Comparison of ENCODE assay signal across 8 mouse cellular contexts in the genomic region with DNA sequence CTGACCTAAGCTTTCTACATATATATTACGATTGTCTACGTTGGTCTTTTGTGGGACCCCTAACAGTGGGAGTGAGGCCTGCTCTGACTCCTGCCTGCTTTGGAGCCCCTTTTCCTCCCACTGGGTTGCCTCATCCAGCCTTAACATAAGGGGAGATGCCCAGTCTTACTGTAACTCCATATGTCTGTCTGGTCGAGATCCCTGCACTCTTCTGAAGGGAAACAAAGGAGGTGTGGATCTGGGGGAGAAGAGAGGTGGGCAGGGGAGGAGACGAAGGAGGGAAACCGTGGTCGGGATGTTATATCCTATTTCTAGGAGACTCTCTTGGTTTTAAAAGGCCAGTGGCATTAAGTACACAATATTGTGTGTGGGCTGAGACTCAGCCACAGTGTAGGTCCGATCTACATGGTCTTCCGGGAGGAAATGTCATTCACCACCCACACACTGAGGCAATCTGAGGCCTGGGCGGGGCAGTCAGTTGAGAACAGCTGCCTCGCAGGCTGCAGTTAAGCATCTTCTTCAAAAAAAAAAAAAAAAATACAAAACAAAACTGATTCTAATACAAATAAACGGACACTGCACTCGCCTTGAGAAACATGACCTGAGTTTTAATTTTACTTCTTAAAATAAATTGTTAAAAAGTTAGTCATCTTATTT. TPM values are rescaled to one million over a fixed set of nuclear protein-coding genes. Genes with fewer than 3 reads are reported as not detected.
DNase-seq lines count a peak whose midpoint lies in the region; ATAC-seq and TF ChIP-seq lines count a peak whose summit lies in the region.

No protein-coding gene starts in this region.

- no peak overlapping the region for H3K4me2 ChIP-seq in liver, postnatal 0 days (ENCODE audit: low read depth, low read length)
- H3K4me2 ChIP-seq in hindbrain, embryonic 12.5 days (replicated peaks) = no peak overlapping the region
- no peak overlapping the region for H3K4me2 ChIP-seq in midbrain, embryonic 16.5 days (ENCODE audit: low read length)

- no peaks in the 10 kb centered on the region for H3K36me3 ChIP-seq in liver, postnatal 0 days (replicated peaks; ENCODE audit: insufficient read depth, low read length)
- no peaks in the 10 kb centered on the region for H3K36me3 ChIP-seq in splenic B cell, adult 2 months (ENCODE audit: control insufficient read depth, insufficient read depth, low read length, poor library complexity, severe bottlenecking)
- no peaks in the 10 kb centered on the region for H3K36me3 ChIP-seq in hindbrain, embryonic 12.5 days
- no peaks in the 10 kb centered on the region for H3K36me3 ChIP-seq in midbrain, embryonic 16.5 days (ENCODE audit: control insufficient read depth, insufficient read depth, low read length)

- H3K9ac ChIP-seq in liver, postnatal 0 days (replicated peaks) = no peak overlapping the region
- H3K9ac ChIP-seq in hindbrain, embryonic 12.5 days = no peak overlapping the region
- H3K9ac ChIP-seq in midbrain, embryonic 16.5 days (ENCODE audit: low read depth, low read length) = no peak overlapping the region

- H3K27ac ChIP-seq in liver, postnatal 0 days (ENCODE audit: low read depth) = no peak overlapping the region
- H3K27ac ChIP-seq in hindbrain, embryonic 12.5 days = no peak overlapping the region
- no peak overlapping the region for H3K27ac ChIP-seq in midbrain, embryonic 16.5 days (ENCODE audit: low read length)

- peaks cover 3% of the 10 kb centered on the region; the same call in 1 of the 2 replicates for H3K4me1 ChIP-seq in liver, postnatal 0 days (ENCODE audit: insufficient read depth)
- H3K4me1 ChIP-seq in hindbrain, embryonic 12.5 days = peaks cover 8% of the 10 kb centered on the region
- peaks cover 2% of the 10 kb centered on the region; the same call in 1 of the 2 replicates for H3K4me1 ChIP-seq in midbrain, embryonic 16.5 days (ENCODE audit: control insufficient read depth, insufficient read depth, low read length)

- TF ChIP-seq EP300 in liver, postnatal 0 days (IDR thresholded peaks at IDR 0.05; ENCODE audit: low read depth) = no peak

- no peaks in the 10 kb centered on the region for H3K27me3 ChIP-seq in liver, postnatal 0 days (ENCODE audit: insufficient read depth, low read length)
- H3K27me3 ChIP-seq in splenic B cell, adult 2 months (ENCODE audit: control insufficient read depth, insufficient read depth, low read length, poor library complexity, severe bottlenecking) = no peaks in the 10 kb centered on the region
- no peaks in the 10 kb centered on the region for H3K27me3 ChIP-seq in hindbrain, embryonic 12.5 days
- no peaks in the 10 kb centered on the region for H3K27me3 ChIP-seq in midbrain, embryonic 16.5 days (ENCODE audit: control insufficient read depth, insufficient read depth, low read depth, low read length)

- peak; percentile 30 for DNase-seq in liver, postnatal 0 days
- DNase-seq in liver = no peak
- DNase-seq in splenic B cell, adult 2 months (ENCODE audit: low read depth, low spot score) = peak; percentile 61

- H3K9me3 ChIP-seq in liver, postnatal 0 days (ENCODE audit: low read length) = no peaks in the 10 kb centered on the region
- H3K9me3 ChIP-seq in hindbrain, embryonic 12.5 days (replicated peaks) = no peaks in the 10 kb centered on the region
- no peaks in the 10 kb centered on the region for H3K9me3 ChIP-seq in midbrain, embryonic 16.5 days (replicated peaks; ENCODE audit: control insufficient read depth, low read length, poor library complexity, severe bottlenecking)

- 40% methylated on average over 12 of the region's 12 CpGs for WGBS in liver, postnatal 0 days (ENCODE audit: insufficient replicate concordance)
- 58% methylated on average over 12 of the region's 12 CpGs for WGBS in hindbrain, embryonic 12.5 days
- 77% methylated on average over 12 of the region's 12 CpGs for WGBS in midbrain, embryonic 16.5 days

- H3K4me3 ChIP-seq in liver, postnatal 0 days (ENCODE audit: low read depth, low read length) = no peak overlapping the region
- H3K4me3 ChIP-seq in hindbrain, embryonic 12.5 days = no peak overlapping the region
- no peak overlapping the region for H3K4me3 ChIP-seq in midbrain, embryonic 16.5 days (ENCODE audit: low read depth, low read length)

- TF ChIP-seq CTCF in liver, postnatal 0 days (IDR thresholded peaks at IDR 0.05; ENCODE audit: low read depth) = no peak

- ATAC-seq in liver, postnatal 0 days = no peak
- peak; percentile 83 for ATAC-seq in activated CD4-positive, CD25-positive, alpha-beta regulatory T cell, adult 4 months
- peak; percentile 90 for ATAC-seq in inflammation-experienced regulatory T-cells, adult 6 months
- ATAC-seq in frontal cortex, adult (ENCODE audit: low TSS enrichment) = no peak
- no peak for ATAC-seq in hindbrain, embryonic 12.5 days (ENCODE audit: low FRiP score)
- no peak for ATAC-seq in midbrain, embryonic 16.5 days

RNA-seq across cellular contexts. Expression of a gene that starts 20.0 kb away (rescaled TPM):
- 0.09 and 0.21 TPM in 2 replicates for polyA plus RNA-seq in liver, postnatal 0 days (2015; fragmentation: Nextera tagmentation; extraction: Ambion mirVana)
- polyA plus RNA-seq in activated CD4-positive, CD25-positive, alpha-beta regulatory T cell, adult 4 months (2017; shearing (Covaris generic)) = under 1 TPM; 0.46 to 0.97 TPM
- polyA plus RNA-seq in inflammation-experienced regulatory T-cells, adult 6 months (2017; shearing (Covaris generic)) = 1 to 10 TPM in 1 of 3 experiments, under 1 TPM in 1, not detected in 1; 0.55 to 1.5 TPM
- polyA plus RNA-seq in hindbrain, embryonic 12.5 days (2016; fragmentation: Nextera tagmentation; extraction: Ambion mirVana) = 0.26 and 1.2 TPM in 2 replicates
- polyA plus RNA-seq in midbrain, embryonic 16.5 days (2015; fragmentation: Nextera tagmentation; extraction: Ambion mirVana) = 0.16 and 0.40 TPM in 2 replicates

Comparison
In these comparisons a context has a peak if more than half of its experiments do, and no peak if none do; other contexts are left out.
1. ATAC-seq: peak in activated CD4-positive, CD25-positive, alpha-beta regulatory T cell, adult 4 months (single experiment) and inflammation-experienced regulatory T-cells, adult 6 months (single experiment); none in liver, postnatal 0 days (single experiment), frontal cortex, adult (single experiment), hindbrain, embryonic 12.5 days (single experiment) and midbrain, embryonic 16.5 days (single experiment).